Mouse (Mus musculus): Measurements from ENCODE around the gene Barhl2.

GRCm38 (mm10) chr5:106445681-106446080 is 12.3 kb downstream of the Barhl2 start:
- TF ChIP-seq POLR2A (IDR thresholded peaks at IDR 0.05; ENCODE audit: insufficient read depth, low read depth, low read length) (no peak), CTCF (IDR thresholded peaks at IDR 0.05) (no peak), EP300 (IDR thresholded peaks at IDR 0.05; ENCODE audit: insufficient read depth, low read depth, low read length) (no peak)
